Mouse (Mus musculus): ENCODE measurements around the gene Poldip3. TPM values are rescaled to one million over a fixed set of nuclear protein-coding genes. Genes with fewer than 3 reads are reported as not detected.

Poldip3 gene
- 115 and 129 TPM in 2 replicates for total RNA-seq (2017)

DNA sequence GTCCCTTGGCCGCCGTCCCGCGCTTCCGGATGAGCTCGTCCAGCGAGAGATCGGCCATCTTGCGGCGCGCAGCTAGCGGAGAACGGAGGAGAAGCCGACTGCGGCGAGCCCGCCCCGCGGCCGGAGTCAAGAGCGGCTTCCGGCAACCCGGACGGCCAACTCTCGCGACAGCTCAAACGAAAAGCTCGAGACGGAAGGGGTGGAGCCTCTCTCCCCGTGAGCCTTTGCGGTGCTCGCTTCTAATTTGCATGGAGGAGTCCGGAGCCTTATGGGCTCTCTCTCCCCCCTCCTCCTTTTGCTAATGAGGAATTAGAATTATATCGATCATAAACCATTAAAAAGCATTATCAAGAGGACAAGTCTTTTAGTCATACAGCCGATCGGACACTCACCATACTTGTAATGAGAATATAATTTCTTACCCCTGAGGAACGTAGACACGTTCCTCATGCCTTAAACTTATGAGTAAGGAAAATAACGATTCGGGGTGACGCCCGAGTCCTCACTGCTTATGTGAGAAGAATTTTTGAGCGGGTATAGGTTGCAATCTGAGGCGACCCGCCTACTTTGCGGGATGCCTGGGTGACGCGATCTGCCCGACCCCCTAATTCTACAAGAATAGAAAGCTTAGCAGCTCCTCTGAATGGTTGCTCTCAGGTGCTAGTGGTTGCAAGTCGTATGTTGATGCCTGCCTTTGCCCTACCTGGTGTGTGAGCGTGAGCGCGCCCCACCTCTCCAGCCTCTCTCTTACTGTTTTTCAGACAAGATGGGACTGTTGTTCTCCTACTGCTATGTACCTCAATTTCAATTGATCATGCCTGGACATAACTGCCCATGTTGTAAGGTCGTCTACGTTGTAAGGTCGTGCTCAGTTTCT lies at the start of gene Poldip3:
TSS of gene Poldip3 (minus strand) at position 189 of the 877 bp plus-strand sequence.
- ATAC-seq (ENCODE audit: extremely low read depth, insufficient number of reproducible peaks, low FRiP score, poor library complexity, severe bottlenecking), result peak; percentile 83

DNA sequence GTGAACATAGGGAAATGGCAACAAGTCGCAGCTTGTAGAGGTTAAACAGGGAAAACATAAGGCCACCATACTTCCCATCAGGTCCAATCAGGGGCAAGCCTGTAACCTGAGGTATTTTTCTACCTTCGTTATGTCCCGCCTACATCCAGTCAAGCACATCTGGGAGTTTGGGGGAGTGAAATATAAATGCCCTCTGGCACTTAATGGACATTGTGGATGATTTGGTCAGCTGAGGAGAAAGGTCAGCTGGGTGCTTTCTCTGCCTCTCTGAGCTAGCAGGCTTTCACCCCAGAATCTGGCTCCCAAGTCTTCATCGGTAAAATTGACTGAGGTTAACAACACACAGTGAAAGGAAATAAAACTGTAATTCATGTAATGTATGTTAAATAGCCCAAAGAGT lies 44.2 kb upstream of the Poldip3 start:
- no peak for ATAC-seq (ENCODE audit: extremely low read depth, insufficient number of reproducible peaks, low FRiP score, poor library complexity, severe bottlenecking)

GRCm38 (mm10) chr15:83182351-83182750 lies 33.2 kb upstream of the Poldip3 start:
- no peak for ATAC-seq (ENCODE audit: extremely low read depth, insufficient number of reproducible peaks, low FRiP score, poor library complexity, severe bottlenecking)

DNA sequence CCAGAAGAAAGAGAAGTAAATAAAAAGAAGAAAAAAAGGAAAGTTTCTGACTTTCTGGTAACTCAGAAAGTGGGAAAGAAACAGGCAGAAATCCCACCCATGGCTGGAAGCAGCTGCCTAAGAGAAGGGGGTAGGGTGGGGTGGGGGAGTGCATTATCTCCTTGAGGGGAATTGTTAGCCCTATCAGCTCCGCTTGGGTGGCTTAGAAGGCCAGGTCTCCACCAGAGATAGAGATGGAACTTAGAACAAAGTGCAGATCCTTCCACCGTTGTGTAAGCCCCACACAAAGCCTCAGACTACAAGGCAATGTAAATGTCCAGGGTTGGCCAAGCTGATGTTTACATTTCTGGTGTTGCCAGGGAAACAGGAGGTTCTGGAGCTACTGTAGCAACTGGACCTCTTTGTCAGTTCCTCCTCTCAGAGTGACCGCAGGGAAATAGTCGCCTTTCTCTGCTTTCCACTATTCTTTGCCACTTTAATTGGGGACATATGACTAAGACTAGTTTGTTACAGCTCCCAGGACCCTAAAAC lies 32.7 kb upstream of the Poldip3 start:
- no peak for ATAC-seq (ENCODE audit: extremely low read depth, insufficient number of reproducible peaks, low FRiP score, poor library complexity, severe bottlenecking)

GRCm38 (mm10) chr15:83180004-83180403 lies 30.8 kb upstream of the Poldip3 start:
- ATAC-seq (ENCODE audit: extremely low read depth, insufficient number of reproducible peaks, low FRiP score, poor library complexity, severe bottlenecking), result no peak

DNA sequence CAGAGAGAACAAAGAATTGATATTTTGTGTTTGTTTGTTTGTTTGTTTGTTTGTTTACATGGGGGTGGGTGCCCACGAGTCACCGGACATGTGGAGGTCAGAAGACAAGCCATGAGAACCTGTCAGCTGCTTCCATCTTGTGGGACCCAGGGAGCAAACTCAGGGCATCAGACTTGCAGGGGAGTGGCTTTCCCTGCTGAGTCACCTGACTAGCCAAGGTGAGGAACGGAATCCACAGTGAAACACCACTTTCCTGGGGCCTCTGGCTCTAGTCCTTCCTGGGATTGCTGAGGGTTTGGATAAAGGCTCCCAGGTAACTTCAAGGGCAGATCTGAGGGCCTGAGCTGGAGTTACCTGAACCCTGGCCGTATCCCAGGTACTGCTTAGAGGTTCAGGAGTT lies 27.5 kb upstream of the Poldip3 start:
- no peak for ATAC-seq (ENCODE audit: extremely low read depth, insufficient number of reproducible peaks, low FRiP score, poor library complexity, severe bottlenecking)

- ATAC-seq (ENCODE audit: extremely low read depth, insufficient number of reproducible peaks, low FRiP score, poor library complexity, severe bottlenecking), result no peak
Observed at GRCm38 (mm10) chr15:83173914-83174884, 25.0 kb upstream of the Poldip3 start.

- ATAC-seq (ENCODE audit: extremely low read depth, insufficient number of reproducible peaks, low FRiP score, poor library complexity, severe bottlenecking), result 0 out of 2 replicates have a peak, but pooled peaks have one; percentile 3
Observed at GRCm38 (mm10) chr15:83172492-83173429, 23.6 kb upstream of the Poldip3 start, which contains the start of gene Cyb5r3. Gene Cyb5r3, minus strand, starts transcription at chr15:83172592.

DNA sequence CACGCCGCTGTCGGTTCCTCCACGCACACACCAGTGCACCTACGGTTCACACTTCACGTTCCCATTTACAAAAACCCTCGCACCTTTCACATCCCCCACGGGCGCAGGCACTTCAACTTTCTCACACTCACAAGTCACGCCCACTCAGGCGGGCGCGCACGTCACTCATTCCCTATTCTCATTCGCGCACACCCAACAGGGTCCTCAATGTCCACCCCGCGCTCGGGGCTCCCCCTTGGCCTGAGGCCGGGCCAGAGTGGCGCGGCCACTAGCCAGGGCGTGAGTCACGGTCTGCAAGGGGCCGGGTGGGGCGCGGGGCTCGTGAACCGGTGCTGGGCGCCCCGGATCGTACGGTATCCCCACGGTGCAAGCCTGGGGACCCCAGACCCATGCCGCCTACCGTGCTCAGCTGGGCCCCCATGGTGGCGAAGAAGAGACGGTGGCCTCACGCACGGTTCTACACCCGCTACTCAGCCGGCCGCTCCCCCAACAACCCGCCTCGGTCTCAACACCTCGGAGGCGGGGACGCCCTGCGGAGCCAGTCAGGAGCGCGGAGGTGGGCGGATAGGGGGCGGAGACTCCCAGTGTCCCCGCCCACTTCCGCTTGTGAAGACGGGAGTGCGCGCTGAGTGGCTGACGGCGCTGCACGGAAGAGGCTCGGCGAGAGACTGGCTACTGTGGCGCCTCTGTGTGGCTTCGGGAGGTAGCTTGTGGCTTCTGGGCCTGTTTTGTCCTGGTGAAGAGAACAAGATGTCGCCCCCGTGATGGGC lies 22.7 kb upstream of the Poldip3 start:
- peak; percentile 89 for ATAC-seq (ENCODE audit: extremely low read depth, insufficient number of reproducible peaks, low FRiP score, poor library complexity, severe bottlenecking)

- no peak for ATAC-seq (ENCODE audit: extremely low read depth, insufficient number of reproducible peaks, low FRiP score, poor library complexity, severe bottlenecking)
Observed at GRCm38 (mm10) chr15:83170956-83171659, 21.9 kb upstream of the Poldip3 start.

DNA sequence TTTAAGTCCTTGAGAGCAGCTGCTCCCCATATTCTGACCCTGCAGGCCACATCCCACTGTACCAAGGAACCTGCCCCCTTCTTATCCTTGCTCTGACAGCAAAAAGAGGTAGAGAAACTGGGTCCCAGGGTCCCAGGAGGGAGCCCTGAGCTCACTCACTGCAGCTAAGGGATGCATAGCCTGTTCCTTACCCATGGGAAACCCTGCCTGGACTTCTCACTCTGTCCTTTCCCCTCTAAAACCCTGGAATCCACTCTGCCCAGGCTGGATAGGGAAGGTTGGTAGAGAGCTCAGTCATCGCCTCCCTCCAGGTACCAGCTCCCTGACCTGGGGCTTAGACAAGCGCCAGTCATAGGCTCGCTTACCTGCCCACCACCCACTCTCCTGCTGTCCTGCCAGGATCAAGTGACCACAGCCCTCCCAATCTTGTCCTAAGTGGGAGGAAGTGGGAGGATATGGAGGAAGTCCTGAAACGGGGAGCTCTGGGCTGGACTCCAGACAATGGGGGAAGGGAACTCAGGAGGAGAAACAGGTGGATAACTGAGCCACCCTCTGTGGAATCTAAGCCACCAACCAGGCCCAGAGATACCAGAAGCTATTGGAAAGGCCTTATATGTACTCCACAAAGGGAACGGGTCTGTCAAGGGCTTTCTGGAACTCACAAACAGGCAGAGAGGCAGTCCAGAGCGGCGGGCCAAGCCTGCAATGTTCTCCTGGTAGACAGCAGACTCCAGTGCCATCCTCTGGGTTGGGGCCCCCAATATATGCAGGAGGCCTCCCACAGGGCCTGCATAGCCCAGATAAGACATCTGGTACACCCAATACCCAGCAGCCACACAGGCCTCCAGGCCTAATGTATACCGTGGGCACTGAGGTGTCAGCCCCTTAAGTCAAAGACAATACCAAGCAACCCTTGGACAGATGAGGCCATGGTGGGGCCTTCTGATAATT lies 20.9 kb upstream of the Poldip3 start:
- no peak for ATAC-seq (ENCODE audit: extremely low read depth, insufficient number of reproducible peaks, low FRiP score, poor library complexity, severe bottlenecking)

GRCm38 (mm10) chr15:83168875-83169771 lies 19.9 kb upstream of the Poldip3 start:
- ATAC-seq (ENCODE audit: extremely low read depth, insufficient number of reproducible peaks, low FRiP score, poor library complexity, severe bottlenecking), result no peak

DNA sequence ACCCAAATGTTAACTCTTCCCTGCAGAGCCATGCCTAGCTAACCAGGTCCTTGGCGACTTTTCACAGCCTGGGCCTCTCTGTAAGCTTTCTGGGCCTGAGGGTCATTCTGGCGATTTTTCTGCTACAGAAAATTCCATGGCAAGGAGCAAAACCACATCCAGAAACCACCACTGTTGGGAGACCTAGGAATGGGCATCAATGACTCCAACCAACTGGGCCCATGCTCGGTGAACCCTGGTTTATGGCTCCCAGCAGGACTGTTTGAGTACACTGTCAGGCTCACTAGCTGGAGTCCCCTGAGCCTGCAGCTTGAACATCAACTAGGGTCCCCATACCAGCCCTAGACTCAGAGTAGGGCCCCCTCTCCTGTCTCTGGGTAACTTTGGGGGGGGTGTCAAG lies 19.1 kb upstream of the Poldip3 start:
- ATAC-seq (ENCODE audit: extremely low read depth, insufficient number of reproducible peaks, low FRiP score, poor library complexity, severe bottlenecking), result no peak

DNA sequence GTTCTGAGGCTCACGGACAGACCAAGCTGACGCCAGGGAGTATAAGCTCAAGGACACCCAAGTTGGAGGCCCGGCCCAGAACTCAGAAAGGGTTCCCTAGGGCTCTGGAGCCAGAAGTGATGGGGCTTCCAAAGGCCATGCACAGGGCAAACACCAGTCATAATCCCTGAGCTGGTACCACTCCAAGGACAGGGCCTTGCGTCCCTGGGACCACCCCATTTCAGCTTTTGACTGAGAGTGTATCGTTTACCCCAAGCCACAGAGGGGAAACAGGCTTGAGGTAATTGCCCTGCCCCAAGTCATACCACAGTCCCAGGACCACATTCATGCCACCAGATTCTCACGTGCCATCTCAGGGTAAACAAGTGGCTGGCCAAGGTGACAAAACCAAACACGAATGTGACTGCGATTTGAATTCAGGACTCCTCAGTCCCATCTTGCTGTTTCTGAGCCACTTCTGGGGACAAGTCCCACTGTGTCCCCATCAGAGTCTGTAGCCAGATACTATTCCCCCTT lies 18.4 kb upstream of the Poldip3 start:
- ATAC-seq (ENCODE audit: extremely low read depth, insufficient number of reproducible peaks, low FRiP score, poor library complexity, severe bottlenecking), result no peak

DNA sequence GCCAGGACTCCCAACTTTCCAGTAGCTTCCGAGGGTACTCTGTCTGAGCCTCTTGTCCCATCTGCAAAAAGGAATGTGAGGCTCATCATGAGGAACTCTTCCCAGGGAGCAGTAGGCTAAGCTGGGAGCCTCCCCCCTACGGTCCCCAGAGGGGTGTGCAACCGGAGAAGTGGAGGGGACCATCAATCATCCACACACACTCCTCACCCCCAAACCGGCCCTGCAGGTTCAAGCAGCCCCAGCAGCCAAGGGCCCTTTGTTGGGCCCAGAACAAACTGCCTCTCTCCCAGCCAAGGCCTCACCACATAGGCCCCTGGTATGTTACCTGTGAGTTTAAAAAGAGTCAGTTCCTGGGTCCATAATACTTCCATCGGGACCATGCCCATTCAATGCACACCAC lies 17.9 kb upstream of the Poldip3 start:
- no peak for ATAC-seq (ENCODE audit: extremely low read depth, insufficient number of reproducible peaks, low FRiP score, poor library complexity, severe bottlenecking)

Measured in neutrophil, adult 5-6 weeks (primary cell).